Mouse (Mus musculus) bone marrow macrophage, adult 2 months (primary cell): ENCODE measurements at regions not wholly inside any gene's neighbourhood (a gene's known extent, or its start where the extent isn't known, plus 50 kb on each side); places are given as distances from the start of the nearest gene placed in this dataset.

Experiments used
- CTCF ChIP-seq: IDR thresholded peaks from 2 replicates; pipeline ENCODE4 v1.5.1; 2012; ENCODE audit warnings: low read depth, mild to moderate bottlenecking, low read length, moderate library complexity
- POLR2A ChIP-seq: IDR thresholded peaks from 2 replicates; pipeline ENCODE4 v1.6.1; 2012; ENCODE audit warnings: mild to moderate bottlenecking, low read depth, low read length, borderline replicate concordance

GRCm38 (mm10) chr10:66871133-66871664 is 224.7 kb upstream of the Jmjd1c start:
- TF ChIP-seq POLR2A (no peak), CTCF (no peak)
